Mouse (Mus musculus): ENCODE results near the gene Catsper2. TPM values are rescaled to one million over a fixed set of nuclear protein-coding genes. Genes with fewer than 3 reads are reported as not detected.
"Not testable (repeated sequence)": the region's sequence is repeated elsewhere in the genome, so short reads cannot be mapped to it uniquely, and the experiment has no call there.

The Catsper2 gene
- polyA plus RNA-seq, 1 experiment from 2014 or later = 3.6 TPM

- no peaks in the 10 kb centered on the region for H3K27me3 ChIP-seq (replicated peaks; ENCODE audit: control insufficient read depth, insufficient read depth, low read length)
- H3K27ac ChIP-seq (ENCODE audit: low read depth, low read length) = no peak overlapping the region
- H3K9me3 ChIP-seq (ENCODE audit: control insufficient read depth, low read length) = no peaks in the 10 kb centered on the region
- peaks cover 21% of the 10 kb centered on the region for H3K4me1 ChIP-seq (ENCODE audit: control insufficient read depth, insufficient read depth, low read depth, low read length)
- 84% methylated on average over 3 of the region's 3 CpGs for WGBS
- no peak overlapping the region; the same call in 1 of the 2 replicates for H3K9ac ChIP-seq (ENCODE audit: low read depth, low read length)
- H3K36me3 ChIP-seq (ENCODE audit: control insufficient read depth, insufficient read depth, low read length) = no peaks in the 10 kb centered on the region
- no peak for ATAC-seq
- peak overlapping the region; percentile 74 for H3K4me2 ChIP-seq (ENCODE audit: low read length)
- peak overlapping the region; percentile 99; the same call in 1 of the 2 replicates for H3K4me3 ChIP-seq (ENCODE audit: low read length)
Measured at GRCm38 (mm10) chr2:121415591-121415990, 2.0 kb upstream of the Catsper2 start.

GRCm38 (mm10) chr2:121415103-121415502, 1.5 kb upstream of the Catsper2 start:
- Histone ChIP-seq H3K36me3 (ENCODE audit: control insufficient read depth, insufficient read depth, low read length) (no peaks in the 10 kb centered on the region), H3K9ac (ENCODE audit: low read depth, low read length) (peak overlapping the region; percentile 31), H3K4me2 (ENCODE audit: low read length) (peak overlapping the region; percentile 74), H3K4me3 (ENCODE audit: low read length) (peak overlapping the region; percentile 99; the same call in 1 of the 2 replicates), H3K4me1 (ENCODE audit: control insufficient read depth, insufficient read depth, low read depth, low read length) (peaks cover 21% of the 10 kb centered on the region), H3K27ac (ENCODE audit: low read depth, low read length) (no peak overlapping the region), H3K9me3 (ENCODE audit: control insufficient read depth, low read length) (no peaks in the 10 kb centered on the region), H3K27me3 (replicated peaks; ENCODE audit: control insufficient read depth, insufficient read depth, low read length) (no peaks in the 10 kb centered on the region)
- 64% methylated on average over 3 of the region's 3 CpGs for WGBS
- no peak for ATAC-seq

- peak overlapping the region; percentile 99 for H3K4me3 ChIP-seq (ENCODE audit: low read length)
- ATAC-seq = peak; percentile 51
- H3K27ac ChIP-seq (ENCODE audit: low read depth, low read length) = peak overlapping the region; percentile 96
- peak overlapping the region; percentile 98 for H3K9ac ChIP-seq (ENCODE audit: low read depth, low read length)
- H3K9me3 ChIP-seq (ENCODE audit: control insufficient read depth, low read length) = no peaks in the 10 kb centered on the region
- peak overlapping the region; percentile 74 for H3K4me2 ChIP-seq (ENCODE audit: low read length)
- WGBS = 0% methylated on average over 31 of the region's 32 CpGs
- peaks cover 21% of the 10 kb centered on the region for H3K4me1 ChIP-seq (ENCODE audit: control insufficient read depth, insufficient read depth, low read depth, low read length)
- H3K36me3 ChIP-seq (ENCODE audit: control insufficient read depth, insufficient read depth, low read length) = no peaks in the 10 kb centered on the region
- H3K27me3 ChIP-seq (replicated peaks; ENCODE audit: control insufficient read depth, insufficient read depth, low read length) = no peaks in the 10 kb centered on the region
Measured at GRCm38 (mm10) chr2:121414139-121414685, 620 bp upstream of the Catsper2 start.

GRCm38 (mm10) chr2:121412843-121413386, 677 bp downstream of the Catsper2 start:
- 11% methylated on average over 4 of the region's 4 CpGs for WGBS

GRCm38 (mm10) chr2:121408160-121408559, 5.4 kb downstream of the Catsper2 start:
- H3K4me3 ChIP-seq (ENCODE audit: low read length) = no peak overlapping the region
- no peak overlapping the region for H3K4me2 ChIP-seq (ENCODE audit: low read length)
- WGBS = 37% methylated on average over 4 of the region's 4 CpGs
- H3K4me1 ChIP-seq (ENCODE audit: control insufficient read depth, insufficient read depth, low read depth, low read length) = peaks cover 2% of the 10 kb centered on the region; the same call in 1 of the 2 replicates
- H3K9ac ChIP-seq (ENCODE audit: low read depth, low read length) = no peak overlapping the region
- H3K9me3 ChIP-seq (ENCODE audit: control insufficient read depth, low read length) = no peaks in the 10 kb centered on the region
- H3K27ac ChIP-seq (ENCODE audit: low read depth, low read length) = no peak overlapping the region
- no peaks in the 10 kb centered on the region for H3K36me3 ChIP-seq (ENCODE audit: control insufficient read depth, insufficient read depth, low read length)
- H3K27me3 ChIP-seq (replicated peaks; ENCODE audit: control insufficient read depth, insufficient read depth, low read length) = no peaks in the 10 kb centered on the region
- ATAC-seq = no peak

More at GRCm38 (mm10) chr2:121412843-121413386, 677 bp downstream of the Catsper2 start:
- Histone ChIP-seq H3K4me1 (ENCODE audit: control insufficient read depth, insufficient read depth, low read depth, low read length) (peaks cover 21% of the 10 kb centered on the region), H3K27me3 (replicated peaks; ENCODE audit: control insufficient read depth, insufficient read depth, low read length) (no peaks in the 10 kb centered on the region), H3K4me2 (ENCODE audit: low read length) (peak overlapping the region; percentile 74), H3K9me3 (ENCODE audit: control insufficient read depth, low read length) (no peaks in the 10 kb centered on the region), H3K36me3 (ENCODE audit: control insufficient read depth, insufficient read depth, low read length) (no peaks in the 10 kb centered on the region), H3K4me3 (ENCODE audit: low read length) (peak overlapping the region; percentile 99), H3K27ac (ENCODE audit: low read depth, low read length) (peak overlapping the region; percentile 96), H3K9ac (ENCODE audit: low read depth, low read length) (peak overlapping the region; percentile 98)
- no peak for ATAC-seq

GRCm38 (mm10) chr2:121403296-121403695, 10.3 kb downstream of the Catsper2 start:
- no peak overlapping the region for H3K27ac ChIP-seq (ENCODE audit: low read depth, low read length)
- ATAC-seq = no peak
- no peaks in the 10 kb centered on the region for H3K36me3 ChIP-seq (ENCODE audit: control insufficient read depth, insufficient read depth, low read length)
- H3K9me3 ChIP-seq (ENCODE audit: control insufficient read depth, low read length) = no peaks in the 10 kb centered on the region
- H3K9ac ChIP-seq (ENCODE audit: low read depth, low read length) = no peak overlapping the region
- no peak overlapping the region for H3K4me2 ChIP-seq (ENCODE audit: low read length)
- H3K4me1 ChIP-seq (ENCODE audit: control insufficient read depth, insufficient read depth, low read depth, low read length) = no peaks in the 10 kb centered on the region
- H3K27me3 ChIP-seq (replicated peaks; ENCODE audit: control insufficient read depth, insufficient read depth, low read length) = no peaks in the 10 kb centered on the region
- H3K4me3 ChIP-seq (ENCODE audit: low read length) = no peak overlapping the region

- no peak for ATAC-seq
- no peak overlapping the region for H3K4me2 ChIP-seq (ENCODE audit: low read length)
- 15% methylated on average over 8 of the region's 8 CpGs for WGBS
Measured at GRCm38 (mm10) chr2:121396624-121397023, 17.0 kb downstream of the Catsper2 start.

GRCm38 (mm10) chr2:121386961-121387575, 26.5 kb downstream of the Catsper2 start, which contains the start of gene Strc:
Strc (minus strand) TSS chr2:121387168.
- not testable (repeated sequence) for H3K4me2 ChIP-seq (ENCODE audit: low read length); H3K4me1 ChIP-seq (ENCODE audit: control insufficient read depth, insufficient read depth, low read depth, low read length); ATAC-seq; H3K9ac ChIP-seq (ENCODE audit: low read depth, low read length); H3K4me3 ChIP-seq (ENCODE audit: low read length); H3K27me3 ChIP-seq (replicated peaks; ENCODE audit: control insufficient read depth, insufficient read depth, low read length); H3K36me3 ChIP-seq (ENCODE audit: control insufficient read depth, insufficient read depth, low read length); H3K9me3 ChIP-seq (ENCODE audit: control insufficient read depth, low read length); H3K27ac ChIP-seq (ENCODE audit: low read depth, low read length)
- 96% methylated on average over 14 of the region's 17 CpGs for WGBS

More at GRCm38 (mm10) chr2:121396624-121397023, 17.0 kb downstream of the Catsper2 start:
- H3K27ac ChIP-seq (ENCODE audit: low read depth, low read length) = no peak overlapping the region
- H3K4me3 ChIP-seq (ENCODE audit: low read length) = no peak overlapping the region
- H3K9me3 ChIP-seq (ENCODE audit: control insufficient read depth, low read length) = no peaks in the 10 kb centered on the region
- no peak overlapping the region for H3K9ac ChIP-seq (ENCODE audit: low read depth, low read length)
- H3K27me3 ChIP-seq (replicated peaks; ENCODE audit: control insufficient read depth, insufficient read depth, low read length) = no peaks in the 10 kb centered on the region
- H3K4me1 ChIP-seq (ENCODE audit: control insufficient read depth, insufficient read depth, low read depth, low read length) = no peaks in the 10 kb centered on the region
- no peaks in the 10 kb centered on the region for H3K36me3 ChIP-seq (ENCODE audit: control insufficient read depth, insufficient read depth, low read length)

- H3K9me3 ChIP-seq (ENCODE audit: control insufficient read depth, low read length) = no peaks in the 10 kb centered on the region
- 73% methylated on average over 2 of the region's 2 CpGs for WGBS
- no peaks in the 10 kb centered on the region for H3K36me3 ChIP-seq (ENCODE audit: control insufficient read depth, insufficient read depth, low read length)
- ATAC-seq = no peak
- no peak overlapping the region for H3K27ac ChIP-seq (ENCODE audit: low read depth, low read length)
- H3K4me1 ChIP-seq (ENCODE audit: control insufficient read depth, insufficient read depth, low read depth, low read length) = no peaks in the 10 kb centered on the region
- no peaks in the 10 kb centered on the region for H3K27me3 ChIP-seq (replicated peaks; ENCODE audit: control insufficient read depth, insufficient read depth, low read length)
- H3K4me2 ChIP-seq (ENCODE audit: low read length) = no peak overlapping the region
- no peak overlapping the region for H3K9ac ChIP-seq (ENCODE audit: low read depth, low read length)
- H3K4me3 ChIP-seq (ENCODE audit: low read length) = no peak overlapping the region
Measured at GRCm38 (mm10) chr2:121374766-121375165, 38.8 kb downstream of the Catsper2 start.

Measured in hindbrain, embryonic 16.5 days (tissue).